Mouse (Mus musculus) lung, postnatal 0 days (tissue): Measurements from ENCODE around the gene Mpeg1.

Source experiments
- CTCF ChIP-seq: IDR thresholded peaks from 2 replicates; pipeline ENCODE4 v1.5.1; 2016; ENCODE audit warnings: antibody characterized with exemption, mild to moderate bottlenecking
- EP300 ChIP-seq: IDR thresholded peaks from 2 replicates; pipeline ENCODE4 v1.6.1; 2016; ENCODE audit warnings: antibody characterized with exemption, mild to moderate bottlenecking, control low read depth

DNA sequence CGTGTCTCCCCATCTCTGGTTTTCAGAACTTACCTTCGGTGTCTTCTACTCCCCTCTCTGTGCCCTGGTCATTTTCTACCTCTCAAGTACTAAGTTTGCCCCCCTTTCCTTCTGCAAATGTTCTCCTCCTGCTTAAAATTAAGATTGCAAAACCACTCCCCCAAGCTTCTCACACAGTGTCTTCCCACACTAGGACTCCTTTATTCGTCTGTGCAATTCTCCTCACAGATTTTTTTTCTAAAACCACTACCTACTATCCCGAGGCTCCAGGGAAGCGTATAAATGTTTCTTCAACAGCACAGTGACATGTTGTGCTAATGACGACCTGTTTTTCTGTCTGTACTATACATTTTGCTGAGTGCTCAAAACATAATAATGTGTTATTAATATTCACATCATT is 40.0 kb upstream of the Mpeg1 start:
- TF ChIP-seq CTCF, result no peak
- no peak for TF ChIP-seq EP300
